ENCODE assay signal across 10 mouse cellular contexts in genomic region chr11:98437441-98437840, GRCm38 (mm10). TPM values are rescaled to one million over a fixed set of nuclear protein-coding genes. Genes with fewer than 3 reads are reported as not detected.
DNase-seq lines count a peak whose midpoint lies in the region; ATAC-seq and TF ChIP-seq lines count a peak whose summit lies in the region.
"Had no signal": no experiment of that assay in that cellular context is flagged by ENCODE, and none has a peak within 500 bp of the region (broad histone marks: within the 10 kb centered on the region; RNA-seq: fewer than 3 reads in every experiment).

No protein-coding gene starts in this region.

- no peak for TF ChIP-seq EP300 in liver, postnatal 0 days (IDR thresholded peaks at IDR 0.05; ENCODE audit: low read depth)

- H3K4me2 ChIP-seq in forebrain, embryonic 12.5 days: no peak overlapping the region
- peak overlapping the region; percentile 82; the same call in 1 of the 2 replicates for H3K4me2 ChIP-seq in limb, embryonic 13.5 days (replicated peaks)
- H3K4me2 ChIP-seq in embryonic facial prominence, embryonic 15.5 days (replicated peaks): peak overlapping the region; percentile 82
- H3K4me2 ChIP-seq in liver, postnatal 0 days (ENCODE audit: low read depth, low read length): peak overlapping the region; percentile 86

- no peaks in the 10 kb centered on the region for H3K9me3 ChIP-seq in forebrain, embryonic 10.5 days
- no peaks in the 10 kb centered on the region for H3K9me3 ChIP-seq in forebrain, embryonic 12.5 days
- H3K9me3 ChIP-seq in limb, embryonic 13.5 days: no peaks in the 10 kb centered on the region
- H3K9me3 ChIP-seq in limb, embryonic 10.5 days (replicated peaks): no peaks in the 10 kb centered on the region
- no peaks in the 10 kb centered on the region for H3K9me3 ChIP-seq in embryonic facial prominence, embryonic 15.5 days (replicated peaks)
- no peaks in the 10 kb centered on the region for H3K9me3 ChIP-seq in liver, postnatal 0 days (ENCODE audit: low read length)

- no peak overlapping the region for H3K27ac ChIP-seq in forebrain, embryonic 10.5 days
- no peak overlapping the region for H3K27ac ChIP-seq in forebrain, embryonic 12.5 days
- no peak overlapping the region for H3K27ac ChIP-seq in limb, embryonic 13.5 days
- H3K27ac ChIP-seq in limb, embryonic 10.5 days: no peak overlapping the region
- no peak overlapping the region for H3K27ac ChIP-seq in embryonic facial prominence, embryonic 15.5 days (replicated peaks)
- H3K27ac ChIP-seq in liver, postnatal 0 days (ENCODE audit: low read depth): no peak overlapping the region

- no peak for ATAC-seq in forebrain, embryonic 12.5 days (ENCODE audit: low FRiP score)
- ATAC-seq in limb, embryonic 13.5 days (ENCODE audit: low FRiP score, low read depth): no peak
- no peak for ATAC-seq in embryonic facial prominence, embryonic 15.5 days (ENCODE audit: insufficient number of reproducible peaks, low FRiP score, low TSS enrichment, low read depth)
- no peak for ATAC-seq in liver, postnatal 0 days

- H3K36me3 ChIP-seq in forebrain, embryonic 10.5 days (replicated peaks): peaks cover 51% of the 10 kb centered on the region
- peaks cover 22% of the 10 kb centered on the region for H3K36me3 ChIP-seq in forebrain, embryonic 12.5 days (replicated peaks)
- H3K36me3 ChIP-seq in limb, embryonic 13.5 days: peaks cover 47% of the 10 kb centered on the region
- peaks cover 49% of the 10 kb centered on the region for H3K36me3 ChIP-seq in limb, embryonic 10.5 days
- peaks cover 42% of the 10 kb centered on the region for H3K36me3 ChIP-seq in embryonic facial prominence, embryonic 15.5 days
- H3K36me3 ChIP-seq in liver, postnatal 0 days (replicated peaks; ENCODE audit: insufficient read depth, low read length): no peaks in the 10 kb centered on the region

- no peak overlapping the region for H3K9ac ChIP-seq in forebrain, embryonic 12.5 days
- no peak overlapping the region; the same call in 1 of the 2 replicates for H3K9ac ChIP-seq in limb, embryonic 13.5 days
- H3K9ac ChIP-seq in embryonic facial prominence, embryonic 15.5 days: no peak overlapping the region
- no peak overlapping the region for H3K9ac ChIP-seq in liver, postnatal 0 days (replicated peaks)

- H3K4me3 ChIP-seq in forebrain, embryonic 10.5 days: peak overlapping the region; percentile 87
- H3K4me3 ChIP-seq in forebrain, embryonic 12.5 days (replicated peaks): no peak overlapping the region
- H3K4me3 ChIP-seq in limb, embryonic 13.5 days: 0 out of 2 replicates have a peak overlapping the region, but pooled peaks have one; percentile 68
- no peak overlapping the region for H3K4me3 ChIP-seq in limb, embryonic 10.5 days
- no peak overlapping the region for H3K4me3 ChIP-seq in embryonic facial prominence, embryonic 15.5 days (replicated peaks)
- no peak overlapping the region for H3K4me3 ChIP-seq in liver, postnatal 0 days (ENCODE audit: low read depth, low read length)

- H3K4me1 ChIP-seq in forebrain, embryonic 10.5 days: peaks cover 11% of the 10 kb centered on the region
- peaks cover 9% of the 10 kb centered on the region for H3K4me1 ChIP-seq in forebrain, embryonic 12.5 days
- peaks cover 9% of the 10 kb centered on the region; the same call in 1 of the 2 replicates for H3K4me1 ChIP-seq in limb, embryonic 13.5 days
- H3K4me1 ChIP-seq in limb, embryonic 10.5 days: peaks cover 12% of the 10 kb centered on the region
- H3K4me1 ChIP-seq in embryonic facial prominence, embryonic 15.5 days: peaks cover 9% of the 10 kb centered on the region
- peaks cover 9% of the 10 kb centered on the region; the same call in 1 of the 2 replicates for H3K4me1 ChIP-seq in liver, postnatal 0 days (ENCODE audit: insufficient read depth)

- no peaks in the 10 kb centered on the region for H3K27me3 ChIP-seq in forebrain, embryonic 10.5 days (ENCODE audit: poor library complexity, severe bottlenecking)
- no peaks in the 10 kb centered on the region for H3K27me3 ChIP-seq in forebrain, embryonic 12.5 days
- no peaks in the 10 kb centered on the region for H3K27me3 ChIP-seq in limb, embryonic 13.5 days
- H3K27me3 ChIP-seq in limb, embryonic 10.5 days (ENCODE audit: low read depth, poor library complexity, severe bottlenecking): no peaks in the 10 kb centered on the region
- H3K27me3 ChIP-seq in embryonic facial prominence, embryonic 15.5 days: no peaks in the 10 kb centered on the region
- H3K27me3 ChIP-seq in liver, postnatal 0 days (ENCODE audit: insufficient read depth, low read length): no peaks in the 10 kb centered on the region

- no peak for DNase-seq in forebrain, embryonic 10.5 days (ENCODE audit: extremely low spot score, low spot score)
- no peak for DNase-seq in limb, embryonic 10.5 days (ENCODE audit: low spot score)
- DNase-seq in liver, postnatal 0 days: no peak
- no peak for DNase-seq in left cerebral cortex, adult 11 months (ENCODE audit: low spot score)
- DNase-seq in right cerebral cortex, adult 2 months (ENCODE audit: low spot score in 2 of 2): no peak
- DNase-seq: adrenal gland, adult 8-10 months; thymus, postnatal 36 days had no signal

- TF ChIP-seq CTCF in liver, postnatal 0 days (IDR thresholded peaks at IDR 0.05; ENCODE audit: low read depth): no peak

- WGBS in forebrain, embryonic 10.5 days: 92% methylated on average over 6 of the region's 6 CpGs
- 86% methylated on average over 6 of the region's 6 CpGs for WGBS in forebrain, embryonic 12.5 days
- WGBS in limb, embryonic 13.5 days: 74% methylated on average over 6 of the region's 6 CpGs
- WGBS in limb, embryonic 10.5 days: 83% methylated on average over 6 of the region's 6 CpGs
- 85% methylated on average over 6 of the region's 6 CpGs for WGBS in embryonic facial prominence, embryonic 15.5 days
- 86% methylated on average over 6 of the region's 6 CpGs for WGBS in liver, postnatal 0 days (ENCODE audit: insufficient replicate concordance)

RNA-seq across cellular contexts. Expression of gene Mien1, which starts 1.4 kb away (rescaled TPM):
- 91.2 and 94.3 TPM in 2 replicates for polyA plus RNA-seq in forebrain, embryonic 10.5 days (2016; fragmentation: Nextera tagmentation; extraction: Ambion mirVana)
- 142 and 154 TPM in 2 replicates for polyA plus RNA-seq in forebrain, embryonic 12.5 days (2016; fragmentation: Nextera tagmentation; extraction: Ambion mirVana)
- 76.0 and 79.4 TPM in 2 replicates for polyA plus RNA-seq in limb, embryonic 13.5 days (2015; fragmentation: Nextera tagmentation; extraction: Ambion mirVana)
- 76.8 and 81.3 TPM in 2 replicates for polyA plus RNA-seq in limb, embryonic 10.5 days (2016; fragmentation: Nextera tagmentation; extraction: Ambion mirVana)
- 109 and 111 TPM in 2 replicates for polyA plus RNA-seq in embryonic facial prominence, embryonic 15.5 days (2015; fragmentation: Nextera tagmentation; extraction: Ambion mirVana)
- polyA plus RNA-seq in liver, postnatal 0 days (2015; fragmentation: Nextera tagmentation; extraction: Ambion mirVana): 83.8 and 89.4 TPM in 2 replicates

RNA-seq across cellular contexts. Expression of gene Grb7, which starts 8.8 kb away (rescaled TPM):
- 4.1 and 5.6 TPM in 2 replicates for polyA plus RNA-seq in forebrain, embryonic 10.5 days (2016; fragmentation: Nextera tagmentation; extraction: Ambion mirVana)
- 1.1 and 1.6 TPM in 2 replicates for polyA plus RNA-seq in forebrain, embryonic 12.5 days (2016; fragmentation: Nextera tagmentation; extraction: Ambion mirVana)
- polyA plus RNA-seq in limb, embryonic 13.5 days (2015; fragmentation: Nextera tagmentation; extraction: Ambion mirVana): 5.2 and 6.7 TPM in 2 replicates
- 6.4 and 9.5 TPM in 2 replicates for polyA plus RNA-seq in limb, embryonic 10.5 days (2016; fragmentation: Nextera tagmentation; extraction: Ambion mirVana)
- 16.2 and 22.4 TPM in 2 replicates for polyA plus RNA-seq in embryonic facial prominence, embryonic 15.5 days (2015; fragmentation: Nextera tagmentation; extraction: Ambion mirVana)
- 31.4 and 37.2 TPM in 2 replicates for polyA plus RNA-seq in liver, postnatal 0 days (2015; fragmentation: Nextera tagmentation; extraction: Ambion mirVana)

RNA-seq across cellular contexts. Expression of gene Erbb2, which starts 25.2 kb away (rescaled TPM):
- 18.9 and 21.9 TPM in 2 replicates for polyA plus RNA-seq in forebrain, embryonic 10.5 days (2016; fragmentation: Nextera tagmentation; extraction: Ambion mirVana)
- 16.4 and 17.8 TPM in 2 replicates for polyA plus RNA-seq in forebrain, embryonic 12.5 days (2016; fragmentation: Nextera tagmentation; extraction: Ambion mirVana)
- 47.3 and 53.0 TPM in 2 replicates for polyA plus RNA-seq in limb, embryonic 13.5 days (2015; fragmentation: Nextera tagmentation; extraction: Ambion mirVana)
- 24.5 and 30.9 TPM in 2 replicates for polyA plus RNA-seq in limb, embryonic 10.5 days (2016; fragmentation: Nextera tagmentation; extraction: Ambion mirVana)
- polyA plus RNA-seq in embryonic facial prominence, embryonic 15.5 days (2015; fragmentation: Nextera tagmentation; extraction: Ambion mirVana): 60.7 and 64.0 TPM in 2 replicates
- polyA plus RNA-seq in liver, postnatal 0 days (2015; fragmentation: Nextera tagmentation; extraction: Ambion mirVana): 1.0 and 1.2 TPM in 2 replicates

RNA-seq across cellular contexts. Expression of gene Pgap3, which starts 37.2 kb away (rescaled TPM):
- polyA plus RNA-seq in forebrain, embryonic 10.5 days (2016; fragmentation: Nextera tagmentation; extraction: Ambion mirVana): 10.0 and 10.1 TPM in 2 replicates
- 7.7 and 8.3 TPM in 2 replicates for polyA plus RNA-seq in forebrain, embryonic 12.5 days (2016; fragmentation: Nextera tagmentation; extraction: Ambion mirVana)
- 10.4 and 12.4 TPM in 2 replicates for polyA plus RNA-seq in limb, embryonic 13.5 days (2015; fragmentation: Nextera tagmentation; extraction: Ambion mirVana)
- polyA plus RNA-seq in limb, embryonic 10.5 days (2016; fragmentation: Nextera tagmentation; extraction: Ambion mirVana): 9.7 and 10.5 TPM in 2 replicates
- 13.7 and 16.8 TPM in 2 replicates for polyA plus RNA-seq in embryonic facial prominence, embryonic 15.5 days (2015; fragmentation: Nextera tagmentation; extraction: Ambion mirVana)
- polyA plus RNA-seq in liver, postnatal 0 days (2015; fragmentation: Nextera tagmentation; extraction: Ambion mirVana): 2.5 and 3.0 TPM in 2 replicates

RNA-seq across cellular contexts. Expression of gene Pnmt, which starts 51.2 kb away (rescaled TPM):
- not detected in 2 replicates for polyA plus RNA-seq in forebrain, embryonic 10.5 days (2016; fragmentation: Nextera tagmentation; extraction: Ambion mirVana)
- 0.17 TPM in 1 of 2 replicates, not detected in the other for polyA plus RNA-seq in forebrain, embryonic 12.5 days (2016; fragmentation: Nextera tagmentation; extraction: Ambion mirVana)
- 1.4 and 1.6 TPM in 2 replicates for polyA plus RNA-seq in limb, embryonic 13.5 days (2015; fragmentation: Nextera tagmentation; extraction: Ambion mirVana)
- 0.61 TPM in 1 of 2 replicates, not detected in the other for polyA plus RNA-seq in limb, embryonic 10.5 days (2016; fragmentation: Nextera tagmentation; extraction: Ambion mirVana)
- 0.56 and 0.66 TPM in 2 replicates for polyA plus RNA-seq in embryonic facial prominence, embryonic 15.5 days (2015; fragmentation: Nextera tagmentation; extraction: Ambion mirVana)
- not detected in 2 replicates for polyA plus RNA-seq in liver, postnatal 0 days (2015; fragmentation: Nextera tagmentation; extraction: Ambion mirVana)

Comparison
In these comparisons a context has a peak if more than half of its experiments do, and no peak if none do; other contexts are left out.
1. H3K4me3 ChIP-seq: peak in forebrain, embryonic 10.5 days (single experiment) and limb, embryonic 13.5 days (single experiment); none in forebrain, embryonic 12.5 days (single experiment), limb, embryonic 10.5 days (single experiment), embryonic facial prominence, embryonic 15.5 days (single experiment) and liver, postnatal 0 days (single experiment).